Mouse (Mus musculus) brain, embryonic 14.5 days (tissue): ENCODE results near the gene Gm44973.
A peak's percentile ranks its signal among the peaks of the same experiment; 100 is the strongest.

Experiments
- CTCF ChIP-seq: fragments of 200-500 bp; IDR thresholded peaks from 2 replicates; pipeline ENCODE4 v1.5.1; 2012; ENCODE audit warnings: inconsistent platforms, mild to moderate bottlenecking, moderate library complexity, borderline replicate concordance; ENCODE audit not compliant: insufficient read depth, insufficient read length; ENCODE audit errors: extremely low read depth
- POLR2A ChIP-seq: fragments of 200-500 bp; IDR thresholded peaks from 2 replicates; pipeline ENCODE4 v1.6.1; 2012; ENCODE audit warnings: mild to moderate bottlenecking, inconsistent platforms, borderline replicate concordance; ENCODE audit not compliant: poor library complexity, insufficient read depth, insufficient read length, severe bottlenecking; ENCODE audit errors: extremely low read depth

DNA sequence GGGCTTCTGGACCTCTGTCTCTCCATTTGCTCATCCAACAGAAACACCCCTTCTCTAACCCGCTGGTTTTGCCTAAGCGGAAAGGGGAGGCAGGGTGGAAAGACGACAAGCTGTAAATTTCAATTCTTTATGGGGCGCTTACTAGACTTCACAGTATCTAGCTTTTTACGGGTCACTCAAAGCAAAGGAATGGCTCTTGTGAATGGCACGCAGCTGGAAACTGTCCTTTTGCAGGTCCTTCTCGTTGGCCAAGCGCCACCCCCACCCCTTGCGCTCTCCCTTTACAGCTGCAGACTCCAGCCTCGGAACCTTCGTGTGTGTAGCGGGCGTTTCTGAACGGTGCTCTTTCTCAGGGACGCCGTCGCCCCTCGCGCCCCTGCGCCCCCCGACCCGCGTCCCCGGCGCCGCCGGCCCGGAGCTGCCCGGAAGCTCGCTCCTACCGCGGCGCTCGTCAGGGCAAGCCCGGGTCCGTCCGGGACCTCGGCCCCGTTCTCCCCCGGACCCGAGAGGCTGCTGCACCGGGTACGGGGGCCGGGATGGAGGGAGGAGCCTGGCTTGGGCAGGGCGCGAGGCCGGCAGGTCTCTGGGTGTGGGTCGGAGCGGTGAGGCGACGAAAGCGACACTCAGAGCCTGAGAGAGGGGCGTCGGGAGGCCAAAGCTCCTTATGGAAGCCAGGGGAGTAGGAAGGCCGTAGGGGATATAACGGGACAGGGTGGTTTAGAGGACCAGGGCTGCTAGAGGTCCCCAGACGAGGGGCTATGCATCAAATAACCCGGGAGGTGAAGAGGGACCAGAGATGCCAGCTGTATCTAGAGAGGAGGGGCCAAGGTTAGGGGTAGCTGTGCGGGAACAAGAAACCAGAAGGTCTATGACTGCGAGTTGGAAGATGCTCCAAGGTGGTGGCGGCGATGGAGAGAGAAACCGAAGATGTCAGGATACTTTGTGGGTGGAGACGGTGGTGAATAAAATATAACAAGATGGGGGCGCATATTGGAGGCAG, 36.2 kb downstream of the Gm44973 start, which contains the start of gene Zfp580:
- TF ChIP-seq POLR2A (peak; percentile 74; the same call in 1 of the 2 replicates), CTCF (no peak)
